In the genomic region with DNA sequence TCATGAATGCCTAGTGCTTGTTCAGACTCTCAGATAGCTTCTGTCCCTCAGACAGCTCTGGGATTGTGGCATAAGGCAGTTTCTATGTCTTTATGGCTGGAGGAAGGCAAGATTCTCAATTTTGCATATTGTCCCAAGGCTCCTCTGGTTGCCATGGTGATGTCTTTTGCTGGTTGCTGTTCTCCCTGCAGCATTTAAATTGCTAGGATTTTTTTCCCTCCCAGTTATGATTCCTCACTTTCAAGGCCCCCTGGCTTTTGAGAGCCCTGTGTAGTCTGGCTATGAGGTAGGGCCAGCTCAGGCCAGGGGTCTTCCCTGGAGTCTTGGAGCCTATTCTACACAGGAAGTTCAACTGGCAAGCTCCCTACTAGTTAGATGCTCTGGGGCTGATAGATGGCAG, we compare ENCODE assay signal across 11 mouse cellular contexts. TPM values are rescaled to one million over a fixed set of nuclear protein-coding genes. Genes with fewer than 3 reads are reported as not detected.
DNase-seq lines count a peak whose midpoint lies in the region; ATAC-seq and TF ChIP-seq lines count a peak whose summit lies in the region.
"Had no signal": no experiment of that assay in that cellular context is flagged by ENCODE, and none has a peak within 500 bp of the region (broad histone marks: within the 10 kb centered on the region; RNA-seq: fewer than 3 reads in every experiment).

No protein-coding gene starts in this region.

- TF ChIP-seq CTCF in cortical plate, adult 2 months (IDR thresholded peaks at IDR 0.05; ENCODE audit: extremely low read depth, insufficient read depth, low read length) = no peak

- no peak overlapping the region for H3K9ac ChIP-seq in hindbrain, embryonic 15.5 days
- H3K9ac ChIP-seq in intestine, embryonic 15.5 days = no peak overlapping the region

- peaks cover 3% of the 10 kb centered on the region for H3K4me1 ChIP-seq in cortical plate, adult 2 months (ENCODE audit: control insufficient read depth, insufficient read depth, low read length)
- H3K4me1 ChIP-seq in hindbrain, embryonic 15.5 days (replicated peaks) = peaks cover 19% of the 10 kb centered on the region
- H3K4me1 ChIP-seq in intestine, embryonic 15.5 days (replicated peaks) = no peaks in the 10 kb centered on the region

- peak overlapping the region; percentile 87; the same call in 1 of the 2 replicates for H3K27ac ChIP-seq in cortical plate, adult 2 months (ENCODE audit: insufficient read depth, low read length)
- H3K27ac ChIP-seq in hindbrain, embryonic 15.5 days (replicated peaks) = peak overlapping the region; percentile 50; the same call in 1 of the 2 replicates
- H3K27ac ChIP-seq in intestine, embryonic 15.5 days = no peak overlapping the region
- H3K27ac ChIP-seq: macrophage had no signal

- H3K4me3 ChIP-seq in cortical plate, adult 2 months (ENCODE audit: insufficient read depth, low read length) = no peak overlapping the region
- no peak overlapping the region for H3K4me3 ChIP-seq in hindbrain, embryonic 15.5 days
- no peak overlapping the region for H3K4me3 ChIP-seq in intestine, embryonic 15.5 days (replicated peaks)

- peak; percentile 62 for ATAC-seq in hindbrain, embryonic 15.5 days (ENCODE audit: low FRiP score, low read depth)
- no peak for ATAC-seq in intestine, embryonic 15.5 days

- no peaks in the 10 kb centered on the region for H3K36me3 ChIP-seq in hindbrain, embryonic 15.5 days
- no peaks in the 10 kb centered on the region for H3K36me3 ChIP-seq in intestine, embryonic 15.5 days

- H3K27me3 ChIP-seq in hindbrain, embryonic 15.5 days = no peaks in the 10 kb centered on the region
- H3K27me3 ChIP-seq in intestine, embryonic 15.5 days (replicated peaks) = no peaks in the 10 kb centered on the region

- intact Hi-C loops in left cerebral cortex, postnatal 36 days (cut with DNase I) = no loop called here
- intact Hi-C loops in heart, postnatal 25 days (cut with DNase I) = no loop called here

- no peak for TF ChIP-seq POLR2A in cortical plate, adult 2 months (IDR thresholded peaks at IDR 0.05; ENCODE audit: extremely low read depth, insufficient read depth, low read length)

- H3K9me3 ChIP-seq in hindbrain, embryonic 15.5 days = no peaks in the 10 kb centered on the region
- no peaks in the 10 kb centered on the region for H3K9me3 ChIP-seq in intestine, embryonic 15.5 days

- peak; percentile 8 for DNase-seq in embryo, embryonic 11 days
- no peak for DNase-seq in embryo, embryonic 9.5 days (ENCODE audit: extremely low spot score)
- DNase-seq in left cerebral cortex, postnatal 36 days (ENCODE audit: low spot score in 2 of 2) = peak; percentile 36 to 52
- DNase-seq in kidney, postnatal 10 days = no peak
- DNase-seq in heart, postnatal 25 days (ENCODE audit: low spot score) = no peak
- DNase-seq: adrenal gland, adult 8-10 months; cerebellum, postnatal 10 days had no signal

- H3K4me2 ChIP-seq in hindbrain, embryonic 15.5 days = no peak overlapping the region
- no peak overlapping the region for H3K4me2 ChIP-seq in intestine, embryonic 15.5 days (replicated peaks)

RNA-seq across cellular contexts. Expression of a gene that starts 40.8 kb away (rescaled TPM):
- 45.5 and 49.2 TPM in 2 replicates for polyA plus RNA-seq in cortical plate, adult 2 months (2012; rRNA removed)
- polyA plus RNA-seq in hindbrain, embryonic 15.5 days (2015; fragmentation: Nextera tagmentation; extraction: Ambion mirVana) = 8.2 and 8.8 TPM in 2 replicates
- 10 to 100 TPM; 62.7 to 68.2 TPM for total RNA-seq in left cerebral cortex, postnatal 36 days (2021)
- 8.9 TPM in 2 replicates for polyA plus RNA-seq in intestine, embryonic 15.5 days (2015; fragmentation: Nextera tagmentation; extraction: Ambion mirVana)
- total RNA-seq in heart, postnatal 25 days (2021) = 1 to 10 TPM; 7.9 to 9.3 TPM

Comparison
In these comparisons a context has a peak if more than half of its experiments do, and no peak if none do; other contexts are left out.
1. DNase-seq: peak in embryo, embryonic 11 days (single experiment) and left cerebral cortex, postnatal 36 days (2 of 2); none in embryo, embryonic 9.5 days (single experiment), kidney, postnatal 10 days (single experiment) and heart, postnatal 25 days (single experiment).